Mouse (Mus musculus) MEL (cell line): ENCODE data around the gene Rock2.

ENCODE experiments used
- CHD2 ChIP-seq: IDR thresholded peaks from 2 replicates; pipeline ENCODE4 v1.6.1; 2011; ENCODE audit warnings: low read length, improper control_type of control experiment
- CTCF ChIP-seq, 3 experiments: IDR thresholded peaks in 2 of 3; conservative IDR thresholded peaks in 1 of 3; 2 replicates each; pipeline ENCODE4 v1.5.1; 2011 to 2012; ENCODE audit warnings: low read length in 3 of 3, low read depth in 2 of 3, mild to moderate bottlenecking in 2 of 3, improper control_type of control experiment in 1 of 3, inconsistent platforms in 1 of 3, mixed read lengths in 1 of 3, moderate library complexity in 1 of 3; ENCODE audit not compliant: control insufficient read depth in 1 of 3, insufficient read depth in 1 of 3, poor library complexity in 1 of 3, severe bottlenecking in 1 of 3
- ETS1 ChIP-seq: IDR thresholded peaks from 2 replicates; pipeline ENCODE4 v1.6.1; 2012; ENCODE audit warnings: low read depth, mild to moderate bottlenecking, inconsistent platforms, low read length, improper control_type of control experiment, moderate library complexity
- JUND ChIP-seq: IDR thresholded peaks from 2 replicates; pipeline ENCODE4 v1.6.1; 2011; ENCODE audit warnings: low read depth, mild to moderate bottlenecking, improper control_type of control experiment, low read length
- MEF2A ChIP-seq: IDR thresholded peaks from 2 replicates; pipeline ENCODE4 v1.6.1; 2014; ENCODE audit warnings: low read depth, mild to moderate bottlenecking, inconsistent platforms, low read length, improper control_type of control experiment; ENCODE audit not compliant: poor library complexity, insufficient replicate concordance, severe bottlenecking; ENCODE audit errors: extremely low read depth
- MYC ChIP-seq: IDR thresholded peaks from 2 replicates; pipeline ENCODE4 v1.6.1; 2011; ENCODE audit warnings: low read depth, mild to moderate bottlenecking, low read length, improper control_type of control experiment, moderate library complexity
- NRF1 ChIP-seq: IDR thresholded peaks from 2 replicates; pipeline ENCODE4 v1.6.1; 2014; ENCODE audit warnings: low read depth, mild to moderate bottlenecking, inconsistent platforms, low read length, improper control_type of control experiment, moderate library complexity; ENCODE audit not compliant: poor library complexity, insufficient read depth, severe bottlenecking
- POLR2A ChIP-seq, 2 experiments: IDR thresholded peaks; 2 replicates each; pipeline ENCODE4 v1.6.1; 2011 to 2012; ENCODE audit warnings: low read length in 2 of 2, mild to moderate bottlenecking in 2 of 2, control low read depth in 1 of 2, improper control_type of control experiment in 1 of 2, low read depth in 1 of 2, moderate library complexity in 1 of 2; ENCODE audit not compliant: control insufficient read depth in 1 of 2, insufficient read depth in 1 of 2, poor library complexity in 1 of 2
- RCOR1 ChIP-seq: IDR thresholded peaks from 2 replicates; pipeline ENCODE4 v1.6.1; 2012; ENCODE audit warnings: low read depth, mild to moderate bottlenecking, inconsistent platforms, low read length, improper control_type of control experiment
- TCF12 ChIP-seq: IDR thresholded peaks from 2 replicates; pipeline ENCODE4 v1.6.1; 2014; ENCODE audit warnings: low read depth, mild to moderate bottlenecking, inconsistent platforms, low read length, improper control_type of control experiment, moderate library complexity

GRCm38 (mm10) chr12:16912600-16912999 is 17.9 kb downstream of the Rock2 start:
- TF ChIP-seq CTCF (IDR thresholded peaks at IDR 0.05 in 2 of 3, conservative IDR thresholded peaks at IDR 0.05 in 1 of 3; ENCODE audit: control insufficient read depth in 1 of 3, insufficient read depth in 1 of 3, low read depth in 2 of 3, low read length in 3 of 3, poor library complexity in 1 of 3, severe bottlenecking in 1 of 3) = no peak
- no peak for TF ChIP-seq POLR2A (IDR thresholded peaks at IDR 0.05; ENCODE audit: control insufficient read depth in 1 of 2, insufficient read depth in 1 of 2, low read depth in 1 of 2, low read length in 2 of 2, poor library complexity in 1 of 2)
- TF ChIP-seq MEF2A = peak; percentile 81; the same call in 1 of the 2 replicates
- no peak for TF ChIP-seq CHD2
- no peak for TF ChIP-seq ETS1
- TF ChIP-seq NRF1 = no peak
- no peak for TF ChIP-seq JUND
- TF ChIP-seq MYC = no peak
- no peak for TF ChIP-seq RCOR1
- no peak for TF ChIP-seq TCF12
